Mouse (Mus musculus): ENCODE results near the gene Myo7a.

GRCm38 (mm10) chr7:98146447-98146845 lies 27.1 kb upstream of the Myo7a start:
- TF ChIP-seq CTCF (IDR thresholded peaks at IDR 0.05; ENCODE audit: low read depth) (no peak), EP300 (IDR thresholded peaks at IDR 0.05; ENCODE audit: low read depth) (no peak)

Measured in heart, postnatal 0 days (tissue).